Mouse (Mus musculus) intestine, embryonic 15.5 days (tissue): ENCODE results near the gene Hoxd1. TPM values are rescaled to one million over a fixed set of nuclear protein-coding genes. Genes with fewer than 3 reads are reported as not detected.
A peak's percentile ranks its signal among the peaks of the same experiment; 100 is the strongest.

ENCODE experiments used
- ATAC-seq: fragments of 200-750 bp; cut with Nextera tagmentation; 2 replicates; pipeline ENCODE4 v1.8.0; 2017; ENCODE audit warnings: moderate TSS enrichment, moderate library complexity
- H3K27ac ChIP-seq: fragments of 300-500 bp; sonication (generic); 2 replicates; pipeline ENCODE4 v1.5.1; 2015; ENCODE audit warnings: mild to moderate bottlenecking, inconsistent platforms
- H3K27me3 ChIP-seq: fragments of 300-500 bp; sonication (generic); replicated peaks from 2 replicates; pipeline ENCODE4 v1.6.1; 2015; ENCODE audit warnings: inconsistent platforms
- H3K36me3 ChIP-seq: fragments of 300-500 bp; sonication (generic); 2 replicates; pipeline ENCODE4 v1.6.1; 2015; ENCODE audit warnings: inconsistent platforms
- H3K4me1 ChIP-seq: fragments of 300-500 bp; sonication (generic); replicated peaks from 2 replicates; pipeline ENCODE4 v1.6.1; 2015; ENCODE audit warnings: inconsistent platforms
- H3K4me2 ChIP-seq: fragments of 300-500 bp; sonication (generic); replicated peaks from 2 replicates; pipeline ENCODE4 v1.6.1; 2015; ENCODE audit warnings: mild to moderate bottlenecking, inconsistent platforms
- H3K4me3 ChIP-seq: fragments of 300-500 bp; sonication (generic); replicated peaks from 2 replicates; pipeline ENCODE4 v1.5.1; 2015; ENCODE audit warnings: inconsistent platforms
- H3K9ac ChIP-seq: fragments of 300-500 bp; sonication (generic); 2 replicates; pipeline ENCODE4 v1.6.1; 2015; ENCODE audit warnings: inconsistent platforms
- H3K9me3 ChIP-seq: fragments of 300-500 bp; sonication (generic); 2 replicates; pipeline ENCODE4 v1.6.1; 2016; ENCODE audit warnings: inconsistent platforms
- WGBS: fragments of 180-500 bp; shearing (Covaris S2); methylation state at CpG from one replicate; pipeline ENCODE4 v1.1.7; 2015; 5-methylcytosine and 5-hydroxymethylcytosine counted together
- polyA plus RNA-seq: library from polyadenylated mRNA; unstranded; fragments of >200 nt; fragmentation: Nextera tagmentation; extraction: Ambion mirVana; gene quantifications from 2 replicates; pipeline ENCODE4 v1.2.1, GENCODE M21; 2015

The Hoxd1 gene
- polyA plus RNA-seq, 1 experiment from 2014 or later: 0.10 TPM

DNA sequence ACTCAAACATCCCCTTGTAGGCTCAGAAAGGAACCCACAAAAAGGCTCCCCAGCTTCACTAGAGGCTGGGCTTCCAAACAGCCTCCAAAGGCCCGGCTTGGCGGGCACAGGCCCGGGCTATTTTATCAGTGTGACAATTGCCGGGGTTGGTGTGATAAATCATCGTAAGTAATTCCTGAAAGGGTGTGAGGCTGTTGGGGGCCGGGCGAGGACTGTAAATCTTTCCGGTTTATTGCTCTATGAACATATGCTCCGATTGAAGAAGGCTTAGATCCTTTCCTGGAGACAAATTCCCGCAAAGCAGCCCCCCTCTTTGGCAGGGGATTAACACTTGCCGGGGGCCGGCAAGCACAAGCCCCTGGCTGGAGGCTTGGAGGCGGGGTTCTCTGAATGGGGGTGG lies 28.3 kb upstream of the Hoxd1 start:
- Histone ChIP-seq H3K4me1 (peaks cover 6% of the 10 kb centered on the region; the same call in 1 of the 2 replicates), H3K9me3 (no peaks in the 10 kb centered on the region), H3K4me3 (peak overlapping the region; percentile 6; the same call in 1 of the 2 replicates), H3K27ac (peak overlapping the region; percentile 24; the same call in 1 of the 2 replicates), H3K4me2 (peak overlapping the region; percentile 53), H3K27me3 (peaks cover 75% of the 10 kb centered on the region), H3K36me3 (no peaks in the 10 kb centered on the region), H3K9ac (no peak overlapping the region)
- WGBS: 13% methylated on average over 13 of the region's 13 CpGs
- ATAC-seq: 0 out of 2 replicates have a peak, but pooled peaks have one; percentile 15

DNA sequence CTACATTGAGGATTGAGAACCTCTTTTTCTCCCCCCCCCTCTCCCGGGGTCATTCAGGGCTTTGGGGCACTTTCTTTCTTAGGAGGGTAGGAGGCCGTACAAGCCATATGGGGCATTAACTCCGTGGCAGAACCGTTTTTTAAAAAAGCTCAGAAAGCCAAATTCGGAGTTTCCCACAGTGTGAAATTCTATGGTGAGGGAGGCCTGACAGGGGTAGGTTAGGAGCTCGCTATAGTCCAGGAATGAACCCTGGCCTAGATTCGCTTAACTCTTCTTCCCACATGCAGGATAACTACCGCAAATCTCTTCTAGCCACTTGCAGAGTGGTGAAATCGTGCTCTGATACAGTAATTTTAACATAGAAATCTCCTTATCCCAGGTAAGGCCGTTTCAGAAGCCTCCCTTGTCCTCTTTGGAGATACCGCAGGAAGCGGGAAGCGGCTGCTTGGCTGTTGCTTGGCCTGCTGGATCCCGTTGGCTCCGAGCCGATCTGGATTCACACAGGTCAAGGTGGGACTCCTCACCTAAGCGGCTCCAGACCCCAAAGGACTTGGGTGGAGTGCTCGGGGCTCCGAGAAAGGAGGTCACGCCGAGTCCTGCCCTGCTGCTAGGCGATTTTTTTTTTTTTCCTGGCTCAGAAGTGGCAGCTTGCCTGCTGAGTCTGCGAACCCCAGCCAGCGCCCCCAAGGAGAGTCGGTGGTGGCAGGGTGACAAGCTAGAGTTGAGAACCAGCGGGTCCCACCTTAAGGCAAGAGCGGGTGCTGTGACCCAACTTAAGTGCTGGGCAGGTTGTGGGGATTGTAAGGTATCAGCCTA lies 27.6 kb upstream of the Hoxd1 start:
- ATAC-seq: no peak
- H3K4me1 ChIP-seq: peaks cover 7% of the 10 kb centered on the region
- H3K9ac ChIP-seq: no peak overlapping the region
- peak overlapping the region; percentile 40; the same call in 1 of the 2 replicates for H3K27ac ChIP-seq
- peaks cover 76% of the 10 kb centered on the region for H3K27me3 ChIP-seq
- no peaks in the 10 kb centered on the region for H3K36me3 ChIP-seq
- WGBS: 23% methylated on average over 27 of the region's 27 CpGs
- peak overlapping the region; percentile 53 for H3K4me2 ChIP-seq
- peak overlapping the region; percentile 6; the same call in 1 of the 2 replicates for H3K4me3 ChIP-seq
- H3K9me3 ChIP-seq: no peaks in the 10 kb centered on the region

- Histone ChIP-seq H3K27ac (peak overlapping the region; percentile 40; the same call in 1 of the 2 replicates), H3K9ac (peak overlapping the region; percentile 20; the same call in 1 of the 2 replicates), H3K27me3 (peaks cover 75% of the 10 kb centered on the region), H3K9me3 (no peaks in the 10 kb centered on the region), H3K4me1 (peaks cover 14% of the 10 kb centered on the region), H3K4me3 (peak overlapping the region; percentile 28), H3K36me3 (no peaks in the 10 kb centered on the region), H3K4me2 (peak overlapping the region; percentile 53)
- 0 out of 2 replicates have a peak, but pooled peaks have one; percentile 11 for ATAC-seq
- 14% methylated on average over 42 of the region's 42 CpGs for WGBS
Observed at GRCm38 (mm10) chr2:74735851-74736687, 26.7 kb upstream of the Hoxd1 start.

DNA sequence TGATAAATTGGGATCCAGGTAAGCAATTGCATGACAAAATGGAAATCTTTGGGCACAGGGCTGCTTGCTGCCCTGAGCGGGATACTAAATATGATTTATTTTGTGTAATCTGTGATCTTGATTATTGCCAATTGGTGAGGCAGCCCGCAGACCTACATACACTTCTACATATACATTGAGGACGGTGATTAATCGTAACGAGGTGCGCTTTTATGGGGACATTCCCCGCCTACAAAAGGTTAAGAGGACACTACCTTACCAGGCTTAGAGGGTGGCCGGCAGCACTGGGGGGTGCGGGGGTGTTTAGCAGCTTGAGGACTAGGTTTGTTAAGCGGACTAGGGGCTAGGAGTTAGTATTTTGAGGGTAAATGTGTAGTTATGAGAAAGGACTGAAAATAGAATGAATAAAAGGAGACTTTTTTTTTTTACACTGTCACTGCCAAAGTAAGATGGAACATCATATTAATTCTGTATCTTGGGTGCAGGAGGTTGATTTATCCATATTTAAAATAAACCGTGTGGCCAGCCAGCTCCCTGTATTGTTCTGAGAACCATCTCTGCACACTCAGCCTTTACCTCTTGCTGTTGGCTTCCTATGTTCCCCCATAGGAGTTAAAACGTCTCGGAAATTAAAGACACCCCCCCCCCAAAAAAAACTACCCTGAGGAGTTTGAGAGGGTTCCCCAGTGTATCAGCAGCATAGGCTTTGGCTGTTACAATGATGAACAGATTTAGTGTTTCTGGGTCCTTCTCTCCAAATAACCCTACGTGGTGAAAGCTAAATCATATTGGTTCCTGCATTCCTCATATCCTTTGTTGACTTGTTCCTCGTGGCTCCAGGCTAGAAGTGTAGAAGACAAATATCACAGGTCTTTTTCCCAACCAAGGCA lies 25.8 kb upstream of the Hoxd1 start:
- no peaks in the 10 kb centered on the region for H3K36me3 ChIP-seq
- no peak for ATAC-seq
- H3K4me1 ChIP-seq: peaks cover 14% of the 10 kb centered on the region
- 0 out of 2 replicates have a peak overlapping the region, but pooled peaks have one; percentile 22 for H3K27ac ChIP-seq
- H3K4me3 ChIP-seq: peak overlapping the region; percentile 28
- no peak overlapping the region for H3K9ac ChIP-seq
- H3K4me2 ChIP-seq: peak overlapping the region; percentile 53
- no peaks in the 10 kb centered on the region for H3K9me3 ChIP-seq
- 24% methylated on average over 15 of the region's 15 CpGs for WGBS
- H3K27me3 ChIP-seq: peaks cover 76% of the 10 kb centered on the region

DNA sequence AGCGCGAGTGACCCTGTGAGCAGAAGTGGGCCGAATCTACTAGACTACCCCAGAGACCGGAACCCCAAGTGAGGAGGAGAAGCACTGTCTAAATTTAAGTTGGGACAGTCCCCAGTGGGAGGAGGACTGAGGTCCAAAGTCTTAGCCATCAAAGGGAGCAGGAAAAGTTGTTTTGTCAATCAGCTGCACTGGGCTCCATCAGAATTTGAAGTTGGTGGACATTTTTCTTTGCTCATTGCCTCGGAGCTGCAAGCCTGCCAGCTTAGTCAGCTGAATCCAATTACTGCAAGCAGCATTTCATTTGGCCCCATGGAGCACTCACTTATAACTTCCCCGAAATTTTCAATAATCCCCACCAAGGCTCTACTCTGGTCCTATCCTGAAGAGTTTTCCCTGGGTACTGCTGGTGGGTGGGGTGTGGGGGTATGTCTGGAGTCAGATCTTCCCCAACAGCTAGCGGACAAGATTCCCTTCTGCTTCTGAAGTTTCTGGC lies 25.2 kb upstream of the Hoxd1 start:
- H3K4me3 ChIP-seq: no peak overlapping the region
- WGBS: 35% methylated on average over 7 of the region's 7 CpGs
- H3K27me3 ChIP-seq: peaks cover 74% of the 10 kb centered on the region
- H3K27ac ChIP-seq: 0 out of 2 replicates have a peak overlapping the region, but pooled peaks have one; percentile 22
- ATAC-seq: no peak
- H3K4me2 ChIP-seq: peak overlapping the region; percentile 34
- no peaks in the 10 kb centered on the region for H3K36me3 ChIP-seq
- H3K9ac ChIP-seq: no peak overlapping the region
- H3K4me1 ChIP-seq: peaks cover 14% of the 10 kb centered on the region
- no peaks in the 10 kb centered on the region for H3K9me3 ChIP-seq

DNA sequence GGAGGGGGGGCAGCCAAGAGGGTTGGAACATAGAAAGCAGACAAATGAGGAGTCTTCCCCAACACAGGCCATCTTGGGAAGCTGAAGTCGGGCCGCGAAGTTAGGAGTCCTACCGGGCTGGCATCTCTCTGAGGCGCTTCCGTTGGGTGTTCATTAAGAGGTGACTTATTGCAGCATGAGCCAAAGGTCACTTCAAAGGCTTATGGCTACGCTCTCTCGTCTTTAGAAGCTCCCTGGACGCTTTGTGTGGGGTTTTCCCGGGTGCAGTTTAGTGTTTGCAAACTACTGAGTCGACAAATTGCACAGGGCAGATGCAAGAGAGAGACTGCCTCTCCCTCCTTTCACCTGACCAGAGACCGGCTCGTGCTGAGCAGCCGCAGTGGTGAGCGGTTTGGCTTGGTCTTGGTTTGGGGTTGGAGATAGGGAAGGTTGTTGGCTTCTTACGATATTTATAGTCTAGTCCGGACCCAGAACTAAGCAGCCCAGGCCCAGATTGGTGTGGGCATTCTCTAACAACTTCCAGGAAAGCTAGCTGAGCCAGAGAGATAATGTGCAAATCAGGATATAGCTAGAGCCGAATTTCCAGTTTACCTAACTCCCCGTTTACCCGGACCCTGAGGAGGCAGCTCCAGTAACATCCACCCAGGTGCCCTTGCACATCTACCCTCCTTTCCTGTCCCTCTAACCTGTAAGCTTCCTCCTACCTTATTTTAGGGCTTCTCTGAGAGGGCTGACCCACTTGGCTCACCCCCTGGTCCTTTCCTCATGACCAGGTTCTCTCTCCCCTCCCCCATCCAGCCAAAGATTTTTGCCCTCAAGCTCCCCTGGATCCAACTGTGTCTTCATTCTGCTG lies 23.9 kb upstream of the Hoxd1 start:
- Histone ChIP-seq H3K4me1 (peaks cover 13% of the 10 kb centered on the region), H3K9ac (no peak overlapping the region), H3K27me3 (peaks cover 77% of the 10 kb centered on the region), H3K27ac (peak overlapping the region; percentile 29; the same call in 1 of the 2 replicates), H3K4me3 (peak overlapping the region; percentile 12), H3K9me3 (no peaks in the 10 kb centered on the region), H3K36me3 (no peaks in the 10 kb centered on the region), H3K4me2 (peak overlapping the region; percentile 34)
- WGBS: 10% methylated on average over 20 of the region's 20 CpGs
- ATAC-seq: peak; percentile 11; the same call in 1 of the 2 replicates

DNA sequence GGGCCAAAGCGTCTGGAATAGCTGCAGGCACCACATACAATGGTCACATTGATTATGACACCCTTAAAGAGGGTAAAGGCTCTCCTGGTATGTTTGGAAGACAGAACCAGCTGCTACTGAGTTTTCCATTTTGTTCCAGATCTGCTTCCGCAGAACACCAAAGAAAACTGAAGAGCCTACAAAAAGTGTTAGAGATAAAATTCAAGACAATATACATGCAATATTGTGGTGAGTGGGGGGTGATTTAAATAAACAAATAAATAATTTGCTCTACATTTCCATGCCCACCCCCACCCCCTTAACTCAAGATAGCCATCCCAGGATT lies 23.3 kb upstream of the Hoxd1 start:
- H3K4me1 ChIP-seq: peaks cover 12% of the 10 kb centered on the region
- no peaks in the 10 kb centered on the region for H3K9me3 ChIP-seq
- no peak overlapping the region for H3K4me3 ChIP-seq
- no peaks in the 10 kb centered on the region for H3K36me3 ChIP-seq
- ATAC-seq: no peak
- WGBS: 32% methylated on average over 2 of the region's 2 CpGs
- H3K27me3 ChIP-seq: peaks cover 79% of the 10 kb centered on the region
- H3K27ac ChIP-seq: no peak overlapping the region
- no peak overlapping the region for H3K9ac ChIP-seq
- 0 out of 2 replicates have a peak overlapping the region, but pooled peaks have one; percentile 62 for H3K4me2 ChIP-seq

DNA sequence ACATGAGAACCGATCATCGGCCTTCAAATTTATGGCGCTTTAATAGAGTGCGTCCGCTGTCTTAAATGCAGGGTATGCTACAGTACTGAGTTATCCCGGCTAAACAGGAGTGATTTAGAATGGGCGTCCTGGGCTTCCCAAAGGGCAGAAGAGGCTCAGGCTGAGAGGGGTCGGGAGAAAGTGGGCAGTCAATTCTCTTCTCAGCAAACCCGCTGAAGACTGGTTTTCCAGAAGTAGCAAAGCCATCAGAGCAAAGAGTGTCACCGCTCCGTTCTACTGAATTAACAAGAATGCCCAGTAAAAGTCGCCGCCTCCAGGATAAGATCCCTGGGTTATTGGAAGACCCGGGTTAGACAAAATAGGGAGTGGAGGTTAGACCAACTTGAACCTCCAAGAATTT lies 22.9 kb upstream of the Hoxd1 start:
- peak overlapping the region; percentile 44; the same call in 1 of the 2 replicates for H3K9ac ChIP-seq
- H3K4me3 ChIP-seq: no peak overlapping the region
- H3K27me3 ChIP-seq: peaks cover 79% of the 10 kb centered on the region
- WGBS: 17% methylated on average over 14 of the region's 14 CpGs
- no peaks in the 10 kb centered on the region for H3K9me3 ChIP-seq
- H3K4me1 ChIP-seq: peaks cover 12% of the 10 kb centered on the region
- peak overlapping the region; percentile 62 for H3K4me2 ChIP-seq
- ATAC-seq: no peak
- peak overlapping the region; percentile 66; the same call in 1 of the 2 replicates for H3K27ac ChIP-seq
- no peaks in the 10 kb centered on the region for H3K36me3 ChIP-seq

- Histone ChIP-seq H3K4me3 (peak overlapping the region; percentile 23), H3K27me3 (peaks cover 79% of the 10 kb centered on the region), H3K36me3 (no peaks in the 10 kb centered on the region), H3K9me3 (no peaks in the 10 kb centered on the region), H3K27ac (peak overlapping the region; percentile 66), H3K4me1 (peaks cover 12% of the 10 kb centered on the region), H3K9ac (peak overlapping the region; percentile 44), H3K4me2 (peak overlapping the region; percentile 62)
- WGBS: 5% methylated on average over 43 of the region's 43 CpGs
- no peak; the same call in 1 of the 2 replicates for ATAC-seq
Observed at GRCm38 (mm10) chr2:74740311-74741091, 22.3 kb upstream of the Hoxd1 start.
